Mouse (Mus musculus): Measurements from ENCODE around the gene Zfp638. TPM values are rescaled to one million over a fixed set of nuclear protein-coding genes. Genes with fewer than 3 reads are reported as not detected.

Gene Zfp638
- polyA plus RNA-seq, 1 experiment from 2014 or later: 58.7 TPM

- Histone ChIP-seq H3K4me1 (replicated peaks; ENCODE audit: control insufficient read depth, insufficient read depth, low read length) (no peaks in the 10 kb centered on the region), H3K27ac (ENCODE audit: low read length) (no peak overlapping the region), H3K9me3 (ENCODE audit: control insufficient read depth, low read length) (no peaks in the 10 kb centered on the region), H3K4me3 (ENCODE audit: low read length) (no peak overlapping the region), H3K4me2 (ENCODE audit: low read depth, low read length) (no peak overlapping the region), H3K9ac (ENCODE audit: low read length) (no peak overlapping the region), H3K36me3 (ENCODE audit: control insufficient read depth, insufficient read depth, low read length) (no peaks in the 10 kb centered on the region), H3K27me3 (ENCODE audit: control insufficient read depth, insufficient read depth, low read depth, low read length) (no peaks in the 10 kb centered on the region)
- 53% methylated on average over 4 of the region's 4 CpGs for WGBS
- no peak for ATAC-seq (ENCODE audit: low read depth)
Observed at GRCm38 (mm10) chr6:83899142-83899541, 32.2 kb downstream of the Zfp638 start.

GRCm38 (mm10) chr6:83905276-83905675 lies 38.4 kb downstream of the Zfp638 start:
- WGBS: 61% methylated on average over 1 of the region's 1 CpGs
- H3K36me3 ChIP-seq (ENCODE audit: control insufficient read depth, insufficient read depth, low read length): no peaks in the 10 kb centered on the region
- H3K9ac ChIP-seq (ENCODE audit: low read length): no peak overlapping the region
- no peak overlapping the region for H3K27ac ChIP-seq (ENCODE audit: low read length)
- no peaks in the 10 kb centered on the region for H3K9me3 ChIP-seq (ENCODE audit: control insufficient read depth, low read length)
- no peak overlapping the region for H3K4me2 ChIP-seq (ENCODE audit: low read depth, low read length)
- no peaks in the 10 kb centered on the region for H3K4me1 ChIP-seq (replicated peaks; ENCODE audit: control insufficient read depth, insufficient read depth, low read length)
- ATAC-seq (ENCODE audit: low read depth): no peak
- H3K27me3 ChIP-seq (ENCODE audit: control insufficient read depth, insufficient read depth, low read depth, low read length): no peaks in the 10 kb centered on the region
- H3K4me3 ChIP-seq (ENCODE audit: low read length): no peak overlapping the region

GRCm38 (mm10) chr6:83906659-83907058 lies 39.8 kb downstream of the Zfp638 start:
- Histone ChIP-seq H3K27me3 (ENCODE audit: control insufficient read depth, insufficient read depth, low read depth, low read length) (no peaks in the 10 kb centered on the region), H3K9ac (ENCODE audit: low read length) (no peak overlapping the region), H3K36me3 (ENCODE audit: control insufficient read depth, insufficient read depth, low read length) (no peaks in the 10 kb centered on the region), H3K4me3 (ENCODE audit: low read length) (no peak overlapping the region), H3K9me3 (ENCODE audit: control insufficient read depth, low read length) (no peaks in the 10 kb centered on the region), H3K4me2 (ENCODE audit: low read depth, low read length) (no peak overlapping the region), H3K27ac (ENCODE audit: low read length) (no peak overlapping the region), H3K4me1 (replicated peaks; ENCODE audit: control insufficient read depth, insufficient read depth, low read length) (no peaks in the 10 kb centered on the region)
- ATAC-seq (ENCODE audit: low read depth): no peak

GRCm38 (mm10) chr6:83908386-83908785 lies 41.5 kb downstream of the Zfp638 start:
- Histone ChIP-seq H3K27me3 (ENCODE audit: control insufficient read depth, insufficient read depth, low read depth, low read length) (no peaks in the 10 kb centered on the region), H3K9ac (ENCODE audit: low read length) (no peak overlapping the region), H3K9me3 (ENCODE audit: control insufficient read depth, low read length) (no peaks in the 10 kb centered on the region), H3K4me3 (ENCODE audit: low read length) (no peak overlapping the region), H3K4me1 (replicated peaks; ENCODE audit: control insufficient read depth, insufficient read depth, low read length) (no peaks in the 10 kb centered on the region), H3K36me3 (ENCODE audit: control insufficient read depth, insufficient read depth, low read length) (no peaks in the 10 kb centered on the region), H3K4me2 (ENCODE audit: low read depth, low read length) (no peak overlapping the region), H3K27ac (ENCODE audit: low read length) (no peak overlapping the region)
- ATAC-seq (ENCODE audit: low read depth): no peak
- WGBS: 23% methylated on average over 4 of the region's 4 CpGs

GRCm38 (mm10) chr6:83913710-83914109 lies 46.8 kb downstream of the Zfp638 start:
- no peaks in the 10 kb centered on the region for H3K9me3 ChIP-seq (ENCODE audit: control insufficient read depth, low read length)
- no peak overlapping the region for H3K27ac ChIP-seq (ENCODE audit: low read length)
- no peaks in the 10 kb centered on the region for H3K4me1 ChIP-seq (replicated peaks; ENCODE audit: control insufficient read depth, insufficient read depth, low read length)
- no peaks in the 10 kb centered on the region for H3K36me3 ChIP-seq (ENCODE audit: control insufficient read depth, insufficient read depth, low read length)
- no peaks in the 10 kb centered on the region for H3K27me3 ChIP-seq (ENCODE audit: control insufficient read depth, insufficient read depth, low read depth, low read length)
- ATAC-seq (ENCODE audit: low read depth): peak; percentile 4; the same call in 1 of the 2 replicates
- 26% methylated on average over 4 of the region's 4 CpGs for WGBS
- H3K9ac ChIP-seq (ENCODE audit: low read length): no peak overlapping the region
- peak overlapping the region; percentile 99 for H3K4me3 ChIP-seq (ENCODE audit: low read length)
- H3K4me2 ChIP-seq (ENCODE audit: low read depth, low read length): no peak overlapping the region

GRCm38 (mm10) chr6:83914183-83914719 lies 47.3 kb downstream of the Zfp638 start:
- H3K9ac ChIP-seq (ENCODE audit: low read length): peak overlapping the region; percentile 99
- WGBS: under 1% methylated on average over 45 of the region's 50 CpGs
- H3K9me3 ChIP-seq (ENCODE audit: control insufficient read depth, low read length): no peaks in the 10 kb centered on the region
- H3K27ac ChIP-seq (ENCODE audit: low read length): peak overlapping the region; percentile 91
- peak overlapping the region; percentile 71 for H3K4me2 ChIP-seq (ENCODE audit: low read depth, low read length)
- ATAC-seq (ENCODE audit: low read depth): peak; percentile 98
- H3K27me3 ChIP-seq (ENCODE audit: control insufficient read depth, insufficient read depth, low read depth, low read length): no peaks in the 10 kb centered on the region
- H3K4me1 ChIP-seq (replicated peaks; ENCODE audit: control insufficient read depth, insufficient read depth, low read length): no peaks in the 10 kb centered on the region
- H3K4me3 ChIP-seq (ENCODE audit: low read length): peak overlapping the region; percentile 99
- no peaks in the 10 kb centered on the region for H3K36me3 ChIP-seq (ENCODE audit: control insufficient read depth, insufficient read depth, low read length)

GRCm38 (mm10) chr6:83914720-83915271 lies 47.9 kb downstream of the Zfp638 start:
- H3K9ac ChIP-seq (ENCODE audit: low read length): peak overlapping the region; percentile 99
- peak overlapping the region; percentile 99 for H3K4me3 ChIP-seq (ENCODE audit: low read length)
- peak; percentile 79 for ATAC-seq (ENCODE audit: low read depth)

GRCm38 (mm10) chr6:83927418-83927817 lies 60.5 kb downstream of the Zfp638 start:
- no peaks in the 10 kb centered on the region for H3K9me3 ChIP-seq (ENCODE audit: control insufficient read depth, low read length)
- H3K4me1 ChIP-seq (replicated peaks; ENCODE audit: control insufficient read depth, insufficient read depth, low read length): no peaks in the 10 kb centered on the region
- H3K4me3 ChIP-seq (ENCODE audit: low read length): no peak overlapping the region
- WGBS: 73% methylated on average over 1 of the region's 1 CpGs
- H3K36me3 ChIP-seq (ENCODE audit: control insufficient read depth, insufficient read depth, low read length): peaks cover 10% of the 10 kb centered on the region
- H3K9ac ChIP-seq (ENCODE audit: low read length): no peak overlapping the region
- H3K27ac ChIP-seq (ENCODE audit: low read length): no peak overlapping the region
- H3K27me3 ChIP-seq (ENCODE audit: control insufficient read depth, insufficient read depth, low read depth, low read length): no peaks in the 10 kb centered on the region
- no peak overlapping the region for H3K4me2 ChIP-seq (ENCODE audit: low read depth, low read length)
- no peak for ATAC-seq (ENCODE audit: low read depth)

More at GRCm38 (mm10) chr6:83914720-83915271, 47.9 kb downstream of the Zfp638 start:
- H3K36me3 ChIP-seq (ENCODE audit: control insufficient read depth, insufficient read depth, low read length): no peaks in the 10 kb centered on the region
- H3K27me3 ChIP-seq (ENCODE audit: control insufficient read depth, insufficient read depth, low read depth, low read length): no peaks in the 10 kb centered on the region
- no peaks in the 10 kb centered on the region for H3K4me1 ChIP-seq (replicated peaks; ENCODE audit: control insufficient read depth, insufficient read depth, low read length)
- peak overlapping the region; percentile 71 for H3K4me2 ChIP-seq (ENCODE audit: low read depth, low read length)
- under 1% methylated on average over 31 of the region's 40 CpGs for WGBS
- H3K27ac ChIP-seq (ENCODE audit: low read length): peak overlapping the region; percentile 91
- no peaks in the 10 kb centered on the region for H3K9me3 ChIP-seq (ENCODE audit: control insufficient read depth, low read length)

GRCm38 (mm10) chr6:83928225-83928624 lies 61.3 kb downstream of the Zfp638 start:
- WGBS: 53% methylated on average over 2 of the region's 2 CpGs

More at GRCm38 (mm10) chr6:83928225-83928624, 61.3 kb downstream of the Zfp638 start:
- ATAC-seq (ENCODE audit: low read depth): no peak
- Histone ChIP-seq H3K36me3 (ENCODE audit: control insufficient read depth, insufficient read depth, low read length) (peaks cover 10% of the 10 kb centered on the region), H3K27me3 (ENCODE audit: control insufficient read depth, insufficient read depth, low read depth, low read length) (no peaks in the 10 kb centered on the region), H3K9ac (ENCODE audit: low read length) (no peak overlapping the region), H3K27ac (ENCODE audit: low read length) (no peak overlapping the region), H3K9me3 (ENCODE audit: control insufficient read depth, low read length) (no peaks in the 10 kb centered on the region), H3K4me1 (replicated peaks; ENCODE audit: control insufficient read depth, insufficient read depth, low read length) (no peaks in the 10 kb centered on the region), H3K4me2 (ENCODE audit: low read depth, low read length) (no peak overlapping the region), H3K4me3 (ENCODE audit: low read length) (no peak overlapping the region)
